Mouse (Mus musculus) stomach, postnatal 0 days (tissue): ENCODE measurements around the gene Adamts9. TPM values are rescaled to one million over a fixed set of nuclear protein-coding genes. Genes with fewer than 3 reads are reported as not detected.

Experiments
- ATAC-seq: fragments of 200-750 bp; cut with Nextera tagmentation; 2 replicates; pipeline ENCODE4 v1.8.0; 2017; ENCODE audit not compliant: low FRiP score, low TSS enrichment
- DNase-seq: peaks from one replicate; pipeline ENCODE4 v3.0.0-alpha.2; 2016; ENCODE audit warnings: low spot score
- H3K27ac ChIP-seq: fragments of 300-500 bp; sonication (generic); replicated peaks from 2 replicates; pipeline ENCODE4 v1.5.1; 2014; ENCODE audit warnings: mild to moderate bottlenecking, control low read depth
- H3K27me3 ChIP-seq: fragments of 300-500 bp; sonication (generic); 2 replicates; pipeline ENCODE4 v1.6.1; 2014; ENCODE audit warnings: low read length; ENCODE audit not compliant: control insufficient read depth, insufficient read depth
- H3K36me3 ChIP-seq: fragments of 300-500 bp; sonication (generic); 2 replicates; pipeline ENCODE4 v1.6.1; 2014; ENCODE audit warnings: low read length, mixed read lengths; ENCODE audit not compliant: control insufficient read depth, insufficient read depth
- H3K4me1 ChIP-seq: fragments of 300-500 bp; sonication (generic); replicated peaks from 2 replicates; pipeline ENCODE4 v1.6.1; 2014; ENCODE audit warnings: antibody characterized with exemption; ENCODE audit not compliant: control insufficient read depth, insufficient read depth
- H3K4me2 ChIP-seq: fragments of 300-500 bp; sonication (generic); replicated peaks from 2 replicates; pipeline ENCODE4 v1.6.1; 2014; ENCODE audit warnings: low read depth, mild to moderate bottlenecking, control low read depth, moderate library complexity
- H3K4me3 ChIP-seq: fragments of 300-500 bp; sonication (generic); 2 replicates; pipeline ENCODE4 v1.5.1; 2014; ENCODE audit warnings: low read depth, low read length, control low read depth
- H3K9ac ChIP-seq: fragments of 300-500 bp; sonication (generic); 2 replicates; pipeline ENCODE4 v1.6.1; 2014; ENCODE audit warnings: mild to moderate bottlenecking, low read length, control low read depth, mixed read lengths
- H3K9me3 ChIP-seq: fragments of 300-500 bp; sonication (generic); 2 replicates; pipeline ENCODE4 v1.6.1; 2016; ENCODE audit warnings: low read length; ENCODE audit not compliant: control insufficient read depth
- CTCF ChIP-seq: IDR thresholded peaks from 2 replicates; pipeline ENCODE4 v1.5.1; 2016; ENCODE audit warnings: antibody characterized with exemption, low read depth, mild to moderate bottlenecking, moderate library complexity
- EP300 ChIP-seq: optimal IDR thresholded peaks from 2 replicates; pipeline ENCODE3; 2016; ENCODE audit warnings: antibody characterized with exemption
- WGBS: fragments of 180-500 bp; shearing (Covaris S2); extraction: QIAGEN DNeasy Blood & Tissue Kit; methylation state at CpG from one replicate; pipeline ENCODE4 v1.1.7; 2014; 5-methylcytosine and 5-hydroxymethylcytosine counted together
- polyA plus RNA-seq: library from polyadenylated mRNA; unstranded; fragments of >200 nt; fragmentation: Nextera tagmentation; extraction: Ambion mirVana; gene quantifications from 2 replicates; pipeline ENCODE4 v1.2.1, GENCODE M21; 2015

Gene Adamts9
- polyA plus RNA-seq, 1 experiment from 2014 or later: 2.5 TPM

DNA sequence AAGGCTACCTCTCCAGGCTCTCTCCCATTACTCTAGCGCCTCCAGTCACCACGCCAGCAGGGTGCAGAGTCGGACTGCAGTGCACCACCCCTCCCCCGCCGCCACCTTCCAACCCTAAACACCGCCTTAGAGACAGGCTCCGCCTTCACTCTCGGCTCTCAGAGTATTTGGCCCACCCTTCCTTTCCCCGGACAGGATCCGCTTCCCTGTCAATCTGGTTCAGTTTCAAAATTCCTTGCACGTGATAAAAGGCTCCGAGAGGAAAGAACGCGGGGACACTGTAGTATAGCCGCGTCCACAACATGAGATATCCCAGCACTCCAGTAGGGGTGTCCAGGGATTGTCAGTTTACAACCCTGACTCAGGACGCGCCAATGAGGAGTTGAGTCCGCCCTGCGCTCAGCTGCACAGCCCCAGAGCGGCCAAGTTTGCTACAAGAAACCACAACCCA, 2.0 kb downstream of the Adamts9 start:
- H3K9ac ChIP-seq: peak overlapping the region; percentile 69
- peaks cover 5% of the 10 kb centered on the region for H3K36me3 ChIP-seq
- no peaks in the 10 kb centered on the region for H3K27me3 ChIP-seq
- no peaks in the 10 kb centered on the region for H3K9me3 ChIP-seq
- WGBS: under 1% methylated on average over 21 of the region's 21 CpGs
- peak overlapping the region; percentile 84 for H3K27ac ChIP-seq
- DNase-seq: peak; percentile 91
- ATAC-seq: peak; percentile 91
- H3K4me1 ChIP-seq: 0 out of 2 replicates have a peak, but pooled peaks cover 2% of the 10 kb centered on the region
- H3K4me2 ChIP-seq: peak overlapping the region; percentile 68
- TF ChIP-seq EP300 (no peak), CTCF (peak; percentile 73)
- H3K4me3 ChIP-seq: peak overlapping the region; percentile 68

GRCm38 (mm10) chr6:92940191-92941131, 2.8 kb downstream of the Adamts9 start:
- peaks cover 7% of the 10 kb centered on the region for H3K36me3 ChIP-seq
- H3K4me3 ChIP-seq: peak overlapping the region; percentile 68
- ATAC-seq: peak; percentile 1; the same call in 1 of the 2 replicates
- H3K9ac ChIP-seq: peak overlapping the region; percentile 67
- peak overlapping the region; percentile 68 for H3K4me2 ChIP-seq
- H3K27me3 ChIP-seq: no peaks in the 10 kb centered on the region
- H3K4me1 ChIP-seq: 0 out of 2 replicates have a peak, but pooled peaks cover 2% of the 10 kb centered on the region
- H3K9me3 ChIP-seq: no peaks in the 10 kb centered on the region
- WGBS: under 1% methylated on average over 37 of the region's 37 CpGs
- TF ChIP-seq CTCF (no peak), EP300 (peak; percentile 28)
- DNase-seq: peak; percentile 45
- H3K27ac ChIP-seq: peak overlapping the region; percentile 79

GRCm38 (mm10) chr6:92928261-92928660, 15.0 kb downstream of the Adamts9 start:
- no peaks in the 10 kb centered on the region for H3K9me3 ChIP-seq
- no peak overlapping the region for H3K27ac ChIP-seq
- no peaks in the 10 kb centered on the region for H3K4me1 ChIP-seq
- WGBS: 82% methylated on average over 5 of the region's 5 CpGs
- H3K27me3 ChIP-seq: no peaks in the 10 kb centered on the region
- H3K4me3 ChIP-seq: no peak overlapping the region
- no peak overlapping the region for H3K4me2 ChIP-seq
- TF ChIP-seq EP300 (no peak), CTCF (no peak)
- H3K9ac ChIP-seq: no peak overlapping the region
- no peak for ATAC-seq
- no peak for DNase-seq
- peaks cover 3% of the 10 kb centered on the region for H3K36me3 ChIP-seq

DNA sequence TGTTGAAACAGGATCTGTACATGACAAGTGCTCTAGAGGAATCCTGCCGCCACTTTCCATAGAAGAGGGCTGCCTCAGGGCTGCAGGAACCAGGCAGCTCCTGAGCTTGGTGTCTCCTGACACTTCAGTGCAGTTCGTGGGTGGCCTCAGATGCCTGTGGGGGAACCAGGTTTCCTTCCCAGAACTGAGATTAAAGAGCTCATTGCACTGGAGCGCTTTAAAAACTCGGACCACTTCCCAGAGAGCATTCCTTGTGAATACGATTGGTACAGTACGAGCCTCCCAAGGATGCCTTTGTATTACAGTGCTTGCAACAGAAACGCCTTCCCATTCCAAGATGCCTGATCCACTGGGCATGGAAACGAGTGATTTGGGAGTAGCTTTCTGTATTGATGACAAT, 18.8 kb downstream of the Adamts9 start:
- no peak for ATAC-seq
- Histone ChIP-seq H3K9ac (no peak overlapping the region), H3K4me3 (no peak overlapping the region), H3K36me3 (no peaks in the 10 kb centered on the region), H3K27me3 (no peaks in the 10 kb centered on the region), H3K4me2 (no peak overlapping the region), H3K27ac (no peak overlapping the region), H3K4me1 (no peaks in the 10 kb centered on the region), H3K9me3 (no peaks in the 10 kb centered on the region)
- TF ChIP-seq CTCF (no peak), EP300 (no peak)
- DNase-seq: no peak
- 62% methylated on average over 8 of the region's 8 CpGs for WGBS

DNA sequence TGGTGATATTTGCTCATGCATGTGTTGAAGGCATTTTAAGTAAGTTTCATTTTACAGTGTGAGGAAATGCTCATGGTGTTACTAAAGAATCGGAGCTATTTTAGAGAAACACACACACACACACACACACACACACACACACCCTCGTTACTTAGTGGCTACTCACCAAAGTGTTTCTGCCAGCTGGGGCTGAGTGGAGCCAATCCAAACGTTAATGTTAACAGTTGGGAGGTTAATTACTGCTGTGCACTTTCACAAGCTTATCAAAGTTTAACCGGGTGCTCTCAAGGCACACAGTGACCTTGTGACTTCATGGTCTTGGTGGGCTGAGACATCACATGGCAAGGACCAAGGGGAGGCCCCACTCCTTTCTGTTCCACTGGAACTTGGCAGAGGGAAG, 21.4 kb downstream of the Adamts9 start:
- Histone ChIP-seq H3K9me3 (no peaks in the 10 kb centered on the region), H3K27me3 (no peaks in the 10 kb centered on the region), H3K27ac (no peak overlapping the region), H3K36me3 (no peaks in the 10 kb centered on the region), H3K9ac (no peak overlapping the region), H3K4me2 (no peak overlapping the region), H3K4me3 (no peak overlapping the region), H3K4me1 (no peaks in the 10 kb centered on the region)
- WGBS: 28% methylated on average over 4 of the region's 4 CpGs
- no peak for ATAC-seq
- TF ChIP-seq CTCF: no peak
- no peak for TF ChIP-seq EP300
- no peak for DNase-seq
